Mouse (Mus musculus) frontal cortex, adult 2 months (tissue): Measurements from ENCODE around the gene Ruvbl2. TPM values are rescaled to one million over a fixed set of nuclear protein-coding genes. Genes with fewer than 3 reads are reported as not detected.
A peak's percentile ranks its signal among the peaks of the same experiment; 100 is the strongest.
"Not testable (repeated sequence)": the region's sequence is repeated elsewhere in the genome, so short reads cannot be mapped to it uniquely, and the experiment has no call there.

Experiments
- DNase-seq, 2 experiments: peaks; one replicate each; pipeline ENCODE4 v3.0.0; 2022; ENCODE audit warnings: low spot score in 1 of 2; ENCODE audit errors: extremely low spot score in 1 of 2
- polyA plus RNA-seq: library from polyadenylated mRNA; depleted of rRNA; stranded (reverse); fragments of >200 nt; gene quantifications from 2 replicates; pipeline ENCODE4 v1.2.3, GENCODE M21; 2012; rRNA removed

The Ruvbl2 gene
- polyA plus RNA-seq: 46.9 and 47.2 TPM in 2 replicates

GRCm38 (mm10) chr7:45437521-45438276 is at the start of gene Ruvbl2:
Ruvbl2 (minus strand) TSS chr7:45438096.
- no peak for DNase-seq

GRCm38 (mm10) chr7:45486761-45487415 is 49.0 kb upstream of the Ruvbl2 start, which contains the start of gene Gm45808:
Gm45808 (minus strand) TSS chr7:45486811.
- DNase-seq: no peak

DNA sequence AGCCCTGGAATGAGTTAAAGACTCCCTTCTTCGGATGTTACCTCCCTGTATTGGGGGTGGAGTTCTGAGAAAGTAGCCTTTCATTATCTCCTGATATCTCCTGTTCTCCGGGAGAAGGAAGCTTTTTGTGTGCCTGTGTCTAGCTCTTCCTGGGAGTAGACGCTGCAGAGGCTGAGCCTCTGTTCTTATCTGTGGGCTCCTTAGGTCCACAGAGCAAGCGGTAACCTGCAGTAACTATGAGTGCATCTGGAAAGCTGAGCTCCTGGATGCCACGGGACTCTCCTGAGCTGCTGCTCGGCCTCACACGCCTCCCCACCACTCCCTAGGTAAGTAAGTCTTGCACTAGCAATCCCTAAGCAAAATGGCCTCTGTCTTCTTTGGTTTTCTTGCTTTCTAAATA is 48.3 kb upstream of the Ruvbl2 start:
- no peak for DNase-seq

- DNase-seq: not testable (repeated sequence)
These were observed 47.1 kb upstream of the Ruvbl2 start for GRCm38 (mm10) chr7:45484985-45485384.

- no peak for DNase-seq
These were observed 44.3 kb upstream of the Ruvbl2 start for GRCm38 (mm10) chr7:45482166-45482565.

GRCm38 (mm10) chr7:45481374-45481927 is 43.6 kb upstream of the Ruvbl2 start, which contains the start of gene Tulp2:
Tulp2 (plus strand) TSS chr7:45481877.
- peak; percentile 59 to 77 for DNase-seq

GRCm38 (mm10) chr7:45480310-45480709 is 42.4 kb upstream of the Ruvbl2 start:
- DNase-seq: not testable (repeated sequence)

- no peak for DNase-seq
These were observed 40.9 kb upstream of the Ruvbl2 start for GRCm38 (mm10) chr7:45478774-45479173.

- peak in 1 of 2 experiments; percentile 72 for DNase-seq
These were observed 39.1 kb upstream of the Ruvbl2 start for GRCm38 (mm10) chr7:45477003-45477402.

- DNase-seq: no peak
These were observed 38.6 kb upstream of the Ruvbl2 start for GRCm38 (mm10) chr7:45476453-45476852.

DNA sequence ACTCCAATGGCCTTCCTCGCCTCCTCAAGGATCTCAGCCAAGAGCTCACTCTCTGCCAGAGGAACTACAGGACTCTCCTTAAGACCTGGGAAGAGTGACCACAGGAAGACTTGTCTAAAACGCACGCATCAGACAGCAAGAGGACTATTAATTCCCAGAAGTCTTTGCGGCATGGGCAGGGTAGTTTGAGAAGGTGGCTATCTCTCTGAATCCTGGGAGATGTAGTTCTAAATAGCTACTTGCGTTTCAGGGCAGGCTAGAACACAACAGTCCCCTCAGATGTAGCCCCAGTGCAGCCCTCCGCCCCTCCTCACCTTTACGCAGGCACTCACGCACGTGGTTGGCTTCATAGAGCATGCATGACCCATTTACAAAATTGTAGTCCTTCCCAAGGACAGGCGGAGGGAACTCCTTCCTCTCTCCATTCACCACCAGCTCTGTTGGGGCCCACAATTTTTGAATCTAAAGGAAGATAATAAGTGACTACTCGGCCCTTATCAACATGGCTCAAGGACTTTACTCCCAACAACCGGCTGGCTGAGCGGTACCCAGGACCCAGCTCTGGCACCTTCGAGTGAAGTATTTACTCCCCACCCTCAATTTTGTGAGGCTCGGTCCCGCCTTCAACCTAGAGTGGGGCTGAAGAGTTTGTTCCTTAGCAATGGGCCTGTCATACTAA is 37.5 kb upstream of the Ruvbl2 start:
- DNase-seq: no peak

DNA sequence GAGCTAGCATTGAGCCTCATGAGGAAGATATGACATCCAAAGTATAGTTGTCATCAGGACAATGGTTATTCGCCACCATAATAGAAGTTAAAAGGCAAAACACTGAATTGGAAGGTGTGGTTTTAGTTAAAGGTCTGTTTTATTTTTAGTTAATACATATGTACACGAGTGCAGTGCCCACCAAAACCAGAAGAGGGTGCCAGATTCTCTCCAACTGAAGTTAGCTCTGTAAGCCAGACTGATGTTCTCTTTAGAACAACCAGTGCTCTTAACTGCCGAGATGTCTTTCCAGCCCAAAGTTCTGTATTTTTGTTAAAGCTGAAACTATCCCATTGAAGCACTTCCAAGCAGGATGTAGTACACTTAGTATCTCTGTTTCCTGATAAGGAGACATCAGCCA is 33.0 kb upstream of the Ruvbl2 start:
- peak in 1 of 2 experiments; percentile 91 for DNase-seq

DNA sequence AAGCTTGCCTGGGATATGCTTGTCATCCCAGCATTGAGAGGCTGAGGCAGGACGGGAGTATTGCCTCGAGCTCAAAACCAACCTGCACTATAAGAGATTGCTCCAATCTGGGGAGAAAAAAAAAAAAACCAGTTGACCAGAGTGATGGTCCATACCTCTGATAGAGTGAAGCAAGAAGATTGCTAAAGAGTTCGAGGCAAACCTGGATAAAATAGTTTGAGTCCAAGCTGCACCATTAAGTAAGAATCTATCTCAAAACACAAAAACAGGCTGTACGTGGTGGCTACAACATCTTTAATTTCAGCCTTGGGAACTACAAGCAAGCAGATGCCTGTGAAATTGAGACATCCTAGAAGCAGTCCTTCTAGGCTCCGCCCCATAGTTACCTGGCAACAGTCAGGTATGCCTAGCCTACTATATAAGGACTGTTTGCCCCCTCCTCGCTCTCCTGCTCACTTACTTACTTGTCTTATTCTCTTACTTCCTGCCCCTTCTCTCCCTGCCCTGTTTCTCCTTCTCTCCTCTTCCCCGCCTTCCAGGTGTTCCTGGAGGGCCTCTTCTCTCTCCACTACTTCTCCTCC is 29.3 kb upstream of the Ruvbl2 start:
- DNase-seq: no peak

DNA sequence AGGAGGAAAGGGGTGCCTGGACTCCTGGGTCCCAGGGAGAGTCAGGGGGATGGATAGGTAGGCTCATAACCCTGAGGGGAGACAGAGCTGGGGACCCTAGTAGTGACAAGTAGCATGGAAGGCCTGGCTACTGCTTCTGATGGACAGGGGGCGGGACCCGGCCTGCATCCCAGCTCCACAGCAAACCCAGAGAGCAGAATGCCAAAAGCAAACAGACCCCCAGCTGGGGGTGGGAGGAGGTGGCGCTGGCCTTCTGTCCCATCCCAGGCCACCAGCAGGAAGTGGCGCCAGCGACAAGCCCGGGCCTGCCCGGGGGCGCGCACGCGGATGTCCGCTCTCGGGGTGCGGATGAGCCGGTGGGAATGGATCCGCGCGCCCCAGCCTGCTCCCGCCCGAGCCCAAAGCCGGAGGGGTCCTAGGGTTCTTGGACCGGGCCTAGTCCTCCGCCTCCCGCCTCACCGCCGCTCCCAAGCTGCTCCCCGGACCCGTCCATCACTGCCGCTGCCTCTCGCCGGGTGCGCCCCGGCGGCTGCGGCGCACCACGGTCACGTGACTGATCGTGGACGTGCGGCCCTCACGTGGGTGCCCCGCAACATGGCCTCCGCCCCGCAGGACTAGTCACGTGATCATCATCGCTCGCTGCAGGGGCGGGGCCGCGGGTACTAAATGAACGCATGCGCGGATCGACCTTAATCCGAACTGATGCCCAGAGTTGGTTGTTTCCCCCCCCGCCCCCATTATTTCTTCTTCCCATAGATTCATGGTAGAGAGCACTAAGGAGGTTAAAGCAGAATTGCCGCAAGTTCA is 28.6 kb upstream of the Ruvbl2 start, which contains the start of gene Bax:
Gene Bax (minus strand): TSS at position 616 of the 807 bp plus-strand sequence.
- DNase-seq: peak; percentile 92 to 98

GRCm38 (mm10) chr7:45465549-45465948 is 27.7 kb upstream of the Ruvbl2 start:
- no peak for DNase-seq

- no peak for DNase-seq
These were observed 27.2 kb upstream of the Ruvbl2 start for GRCm38 (mm10) chr7:45465112-45465511.

- no peak for DNase-seq
These were observed 26.3 kb upstream of the Ruvbl2 start for GRCm38 (mm10) chr7:45463987-45464778.

DNA sequence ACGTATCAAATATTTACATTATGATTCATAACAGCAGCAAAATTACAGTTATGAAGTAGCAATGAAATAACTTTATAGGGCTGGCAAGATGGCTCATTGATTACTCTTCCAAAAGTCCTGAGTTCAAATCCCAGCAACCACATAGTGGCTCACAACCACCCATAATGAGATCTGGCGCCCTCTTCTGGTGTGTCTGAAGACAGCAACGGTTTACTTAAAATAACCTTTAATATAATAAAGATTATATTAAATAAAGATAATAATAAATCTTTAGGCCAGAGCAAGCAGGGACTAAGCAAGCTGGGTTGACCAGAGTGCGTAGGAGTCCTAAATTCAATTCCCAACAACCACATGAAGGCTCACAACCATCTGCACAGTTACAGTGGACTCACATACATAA is 25.0 kb upstream of the Ruvbl2 start:
- DNase-seq: not testable (repeated sequence)

DNA sequence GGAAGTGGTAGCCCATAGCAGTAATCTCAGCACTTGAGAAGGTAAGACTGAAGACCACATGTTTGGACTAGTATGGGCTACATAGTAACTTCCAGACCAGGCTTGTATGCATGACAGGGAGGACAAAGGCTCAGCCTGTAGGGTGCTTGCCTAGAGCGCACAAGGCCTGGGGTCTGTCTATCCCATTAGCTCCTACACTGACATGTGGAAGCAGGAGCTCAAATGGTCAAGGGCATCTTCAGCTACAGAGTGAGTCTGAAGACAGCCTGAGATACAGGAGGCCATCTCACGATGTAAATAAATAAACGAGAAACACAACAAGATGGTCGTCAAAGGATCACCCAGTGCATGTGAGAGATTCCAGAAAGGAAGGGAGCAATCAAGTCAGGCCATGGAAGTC is 24.4 kb upstream of the Ruvbl2 start:
- DNase-seq: no peak
